Mouse (Mus musculus): Measurements from ENCODE around the gene Ubxn2a.

- no peak for TF ChIP-seq CTCF (IDR thresholded peaks at IDR 0.05; ENCODE audit: low read depth)
- no peak for TF ChIP-seq EP300 (IDR thresholded peaks at IDR 0.05; ENCODE audit: low read depth)
Observed at GRCm38 (mm10) chr12:4952272-4952671, 44.8 kb upstream of the Ubxn2a start.
